Mouse (Mus musculus) A20 (cell line): Measurements from ENCODE around the gene St6gal2.

Source experiments
- DNase-seq: peaks from one replicate; pipeline ENCODE4 v3.0.0-alpha.2; 2011; ENCODE audit warnings: low read depth, low spot score

Gene St6gal2

DNA sequence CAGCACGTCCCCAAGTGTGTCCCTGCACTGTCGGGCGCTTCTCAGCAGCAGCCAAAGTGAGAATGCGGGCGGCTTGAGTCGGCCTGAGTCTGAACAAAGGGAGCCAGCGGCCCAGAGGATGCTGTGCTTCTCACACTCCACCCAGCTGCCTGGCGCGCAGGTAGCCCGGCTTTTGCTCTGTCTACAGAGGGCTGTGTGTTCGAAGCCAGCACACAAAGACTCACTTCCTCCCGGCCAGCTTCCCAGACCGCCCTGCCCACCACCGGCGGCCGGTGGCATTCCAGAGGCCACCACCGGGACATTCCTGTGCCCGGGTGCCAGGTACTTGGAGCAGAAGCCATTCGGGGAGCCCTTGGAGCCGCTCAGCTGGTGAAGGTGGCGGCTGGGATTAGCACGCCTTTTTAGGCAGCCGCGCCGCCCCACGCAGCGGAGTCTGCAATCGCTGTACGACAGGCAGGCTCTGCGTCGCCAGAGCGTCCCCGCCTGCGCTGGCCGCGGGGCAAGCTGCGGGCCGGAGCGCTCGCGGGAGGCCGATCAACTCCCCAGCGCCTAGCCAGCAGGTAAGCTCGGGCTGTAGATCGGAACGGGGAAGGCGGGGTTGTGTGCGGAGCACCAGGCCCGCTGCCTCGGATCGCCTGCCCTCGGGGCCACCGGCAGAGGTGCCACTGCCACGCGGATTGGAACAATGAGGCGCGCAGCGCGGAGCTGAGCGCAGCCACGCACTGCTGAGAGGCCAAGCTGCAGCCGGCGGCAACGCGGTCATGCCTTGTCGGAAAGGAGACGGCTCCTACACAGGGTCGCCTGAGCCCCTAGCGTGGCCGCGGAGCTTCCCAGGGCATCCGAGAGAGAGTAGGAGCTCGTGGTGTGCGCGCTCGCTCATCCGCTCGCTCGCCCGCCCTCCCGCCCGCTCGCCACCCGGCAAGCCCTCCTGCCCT lies at the start of gene St6gal2:
St6gal2 (plus strand) TSS at position 133 of the 935 bp plus-strand sequence.
- no peak for DNase-seq

DNA sequence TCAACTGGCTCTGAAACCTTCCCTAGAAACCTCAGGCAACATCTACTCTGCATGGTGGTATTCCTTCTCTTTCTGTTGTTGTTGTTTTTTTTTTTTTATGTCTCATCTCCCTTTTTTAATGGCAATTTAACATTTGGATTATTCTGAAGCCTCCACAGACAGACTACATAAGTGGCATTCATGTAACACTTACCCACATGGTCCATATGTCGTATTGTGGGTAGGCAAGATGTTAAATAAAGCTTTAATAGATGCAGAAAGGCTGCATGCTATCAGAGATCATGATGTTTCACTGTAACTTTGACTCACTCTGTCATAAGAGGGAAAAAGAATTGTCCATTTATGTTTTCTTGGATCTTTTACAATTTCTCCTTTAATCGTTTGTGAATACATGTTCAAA lies 39.1 kb upstream of the St6gal2 start:
- no peak for DNase-seq

DNA sequence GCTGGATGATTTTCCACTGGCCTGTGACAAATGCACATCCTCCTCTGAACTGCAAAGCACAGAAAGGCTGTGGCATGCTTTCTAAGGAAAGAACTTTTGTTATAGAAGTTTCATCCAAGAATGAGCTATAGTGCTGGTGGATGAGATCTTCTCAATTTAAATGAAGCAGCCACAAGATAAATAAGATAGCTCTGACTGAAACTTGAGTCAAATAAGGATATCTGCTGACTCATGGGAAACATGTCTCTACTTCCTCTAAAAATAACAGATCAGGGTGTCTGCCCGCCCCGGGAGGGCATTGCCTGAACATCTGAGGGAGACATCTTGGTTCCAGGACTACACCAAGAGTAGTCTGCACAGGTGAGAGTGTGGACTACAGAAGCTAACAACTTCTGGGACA lies 28.7 kb upstream of the St6gal2 start:
- no peak for DNase-seq

DNA sequence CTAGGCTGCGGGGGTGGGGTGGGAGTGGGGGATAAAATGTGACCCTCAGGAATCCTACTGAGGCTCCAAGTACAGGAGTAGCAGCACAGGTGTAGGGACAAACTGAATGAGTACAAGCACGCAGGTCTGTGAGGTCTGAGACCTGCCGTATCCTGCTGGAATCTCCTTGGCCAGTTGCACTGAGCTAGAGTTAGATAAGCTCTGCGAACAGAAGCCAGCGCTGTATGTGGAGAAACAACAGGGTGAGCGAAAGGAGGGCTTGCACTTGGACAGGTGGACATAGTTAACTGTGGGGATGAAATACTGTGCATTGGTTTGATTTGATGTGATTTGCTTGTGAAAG lies 974 bp downstream of the St6gal2 start:
- DNase-seq, result no peak

DNA sequence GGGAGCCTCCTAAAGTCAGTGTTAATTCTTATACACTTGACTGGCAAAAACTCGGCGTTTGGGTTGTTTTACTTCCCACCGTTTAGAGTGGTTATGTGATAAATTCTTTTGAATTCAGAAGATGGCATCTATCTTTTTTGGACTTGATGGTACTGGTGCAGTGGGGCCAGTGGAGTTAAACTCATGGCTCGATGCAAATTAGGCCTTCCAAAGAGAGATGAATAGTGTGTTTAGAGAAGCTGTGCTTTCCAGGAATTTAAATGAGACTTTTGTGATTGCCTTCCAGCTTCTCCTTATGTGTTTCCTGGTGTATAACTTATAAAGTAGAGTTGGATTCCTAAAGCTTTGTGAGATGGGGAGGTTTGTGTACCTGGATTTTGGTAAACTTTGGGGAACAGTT lies 1.5 kb downstream of the St6gal2 start:
- DNase-seq, result no peak

DNA sequence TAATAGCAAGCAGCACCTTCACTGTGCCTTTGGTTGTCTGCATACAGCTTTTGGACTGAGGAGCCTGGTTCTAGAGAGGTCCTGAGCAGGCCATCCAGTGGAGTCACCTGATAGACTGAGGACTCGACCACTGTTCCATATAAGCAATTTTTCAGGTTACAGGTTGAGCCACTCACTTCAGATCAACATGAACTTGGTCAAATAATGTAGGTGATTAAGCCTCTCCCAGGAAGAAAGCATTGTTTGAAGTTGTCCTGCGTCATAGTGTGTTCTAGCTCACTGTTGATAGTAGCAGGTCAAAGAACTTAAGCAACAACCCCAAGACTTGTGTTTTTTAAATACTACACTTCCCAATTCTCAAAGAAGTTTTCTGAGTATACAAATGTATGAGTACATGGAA lies 5.8 kb downstream of the St6gal2 start:
- DNase-seq, result no peak

DNA sequence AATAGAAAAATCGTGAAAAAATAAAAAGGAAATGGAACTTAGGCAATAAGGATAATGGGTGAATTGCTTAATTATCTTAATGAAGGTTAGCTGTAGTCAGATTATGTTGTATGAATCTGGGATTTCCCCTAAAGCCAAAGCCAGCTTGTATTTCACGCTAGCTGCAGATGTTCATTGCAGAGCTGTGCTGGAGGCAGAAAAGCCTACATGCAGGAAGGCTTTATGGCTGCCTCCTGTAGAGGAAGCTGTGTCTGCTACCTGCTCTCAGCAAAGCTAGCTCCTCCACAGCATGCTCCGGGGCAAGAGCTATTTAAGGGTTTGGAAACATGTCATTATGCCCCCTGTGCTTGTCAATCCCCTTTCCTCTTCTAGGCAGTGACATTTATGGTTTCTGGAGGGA lies 9.3 kb downstream of the St6gal2 start:
- DNase-seq, result no peak

DNA sequence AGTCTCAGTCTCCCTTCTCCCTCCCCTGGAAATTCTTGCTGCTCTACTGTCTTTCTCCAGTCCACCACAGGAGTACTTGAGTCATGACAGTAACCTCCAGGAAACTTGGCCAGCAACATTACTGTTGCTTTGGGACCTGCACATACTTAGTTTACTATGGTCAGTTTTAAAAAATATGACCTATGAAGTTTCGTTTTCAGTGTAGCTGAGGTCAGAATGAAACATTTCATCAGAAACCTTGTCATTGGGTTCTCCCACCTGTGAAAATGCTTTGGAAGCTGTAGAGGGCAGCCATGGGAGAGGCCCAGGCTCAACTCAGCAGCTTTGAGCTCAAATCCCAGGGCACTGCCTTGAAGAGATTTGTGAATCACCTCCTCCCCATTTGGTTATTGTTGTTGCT lies 15.0 kb downstream of the St6gal2 start:
- no peak for DNase-seq

DNA sequence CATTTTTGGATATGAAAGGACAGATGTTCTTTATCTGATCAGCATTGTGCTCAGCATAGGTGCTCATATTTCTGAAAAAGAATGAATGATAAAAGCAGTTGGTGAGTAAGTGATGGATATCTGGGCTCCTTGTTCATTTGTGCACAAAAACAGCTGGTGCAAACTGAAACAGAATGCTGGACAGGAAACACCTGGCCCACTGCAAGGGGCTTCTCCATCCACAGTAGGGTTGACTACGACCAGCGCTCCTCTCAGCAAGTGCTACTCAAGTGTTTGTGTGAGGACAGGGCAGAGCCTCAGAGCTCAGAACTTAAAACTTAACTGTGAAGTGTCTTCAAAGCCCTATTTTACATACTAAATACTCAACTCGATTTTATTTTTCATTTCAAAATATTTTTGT lies 22.4 kb downstream of the St6gal2 start:
- no peak for DNase-seq

DNA sequence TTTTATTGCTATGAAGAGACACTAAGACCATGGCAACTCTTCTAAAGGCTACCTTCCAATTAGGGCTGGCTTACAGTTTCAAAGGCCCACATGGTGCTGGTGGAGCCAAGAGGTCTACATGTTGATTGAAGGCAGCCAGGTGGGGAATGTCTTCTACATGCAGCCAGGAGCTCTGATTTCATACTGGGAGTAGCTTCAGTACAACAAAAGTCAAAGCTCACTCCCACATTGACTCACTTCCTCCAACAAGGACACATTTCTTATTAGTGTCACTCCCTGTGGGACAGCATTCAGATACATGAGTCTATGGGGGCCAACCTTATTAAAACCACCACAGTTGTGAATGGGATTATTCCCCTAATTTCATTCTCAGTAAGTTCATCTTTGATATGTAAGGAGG lies 23.8 kb downstream of the St6gal2 start:
- no peak for DNase-seq

DNA sequence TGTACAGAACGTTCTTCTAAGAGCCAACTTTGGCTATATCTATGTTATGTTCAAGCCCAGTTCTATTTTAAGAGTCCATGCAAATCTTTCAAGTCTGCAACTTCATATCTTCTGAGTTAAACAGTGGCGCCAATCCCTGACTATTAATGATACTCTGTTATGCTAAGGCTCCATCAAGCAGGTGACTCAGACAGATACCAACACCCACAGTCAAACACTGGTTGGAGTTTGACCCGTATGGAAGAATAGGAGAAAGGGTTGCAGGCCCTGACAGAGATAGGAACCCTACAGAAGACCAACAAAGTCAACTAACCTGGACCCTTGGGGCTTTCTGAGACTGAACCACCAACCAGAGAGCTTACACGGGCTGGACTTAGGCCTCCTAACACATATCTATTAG lies 30.8 kb downstream of the St6gal2 start:
- no peak for DNase-seq

DNA sequence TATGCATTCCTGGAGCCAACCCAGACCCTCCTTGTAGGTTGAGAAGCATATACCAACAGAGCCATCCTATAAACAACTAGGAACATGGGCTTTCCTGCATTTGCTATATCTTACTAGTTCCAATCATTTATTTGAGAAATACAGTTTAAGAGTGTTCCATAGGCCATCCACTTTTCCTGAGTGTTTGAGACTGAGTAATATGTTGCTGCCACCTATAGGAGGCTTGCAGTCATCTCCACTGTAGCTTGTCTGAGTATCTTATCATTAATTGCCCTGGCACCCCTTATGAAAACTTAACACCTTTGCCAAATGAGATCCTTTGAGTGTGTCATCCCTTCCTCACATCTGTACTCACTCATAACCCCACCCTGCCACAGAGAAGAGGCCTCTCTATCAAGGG lies 32.2 kb downstream of the St6gal2 start:
- DNase-seq, result no peak

DNA sequence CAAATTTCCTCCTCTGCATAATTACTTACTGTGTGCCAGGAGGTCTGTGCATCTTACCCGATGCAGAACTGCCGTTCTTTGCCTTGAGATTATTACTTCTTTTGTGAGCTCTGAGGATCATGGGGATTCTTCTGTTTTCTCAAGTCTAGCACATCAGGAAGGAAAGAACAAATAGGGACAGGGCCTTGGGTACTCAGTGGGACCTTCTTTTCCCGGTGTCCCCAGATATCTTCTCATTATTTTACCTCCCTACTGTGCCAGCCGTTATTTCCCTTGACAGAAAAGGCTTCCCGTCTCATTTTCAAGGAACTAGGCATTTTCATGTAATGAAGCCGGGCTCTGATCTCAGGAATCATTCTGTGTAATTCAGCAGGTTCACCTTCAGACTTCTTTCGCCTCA lies 34.2 kb downstream of the St6gal2 start:
- no peak for DNase-seq

DNA sequence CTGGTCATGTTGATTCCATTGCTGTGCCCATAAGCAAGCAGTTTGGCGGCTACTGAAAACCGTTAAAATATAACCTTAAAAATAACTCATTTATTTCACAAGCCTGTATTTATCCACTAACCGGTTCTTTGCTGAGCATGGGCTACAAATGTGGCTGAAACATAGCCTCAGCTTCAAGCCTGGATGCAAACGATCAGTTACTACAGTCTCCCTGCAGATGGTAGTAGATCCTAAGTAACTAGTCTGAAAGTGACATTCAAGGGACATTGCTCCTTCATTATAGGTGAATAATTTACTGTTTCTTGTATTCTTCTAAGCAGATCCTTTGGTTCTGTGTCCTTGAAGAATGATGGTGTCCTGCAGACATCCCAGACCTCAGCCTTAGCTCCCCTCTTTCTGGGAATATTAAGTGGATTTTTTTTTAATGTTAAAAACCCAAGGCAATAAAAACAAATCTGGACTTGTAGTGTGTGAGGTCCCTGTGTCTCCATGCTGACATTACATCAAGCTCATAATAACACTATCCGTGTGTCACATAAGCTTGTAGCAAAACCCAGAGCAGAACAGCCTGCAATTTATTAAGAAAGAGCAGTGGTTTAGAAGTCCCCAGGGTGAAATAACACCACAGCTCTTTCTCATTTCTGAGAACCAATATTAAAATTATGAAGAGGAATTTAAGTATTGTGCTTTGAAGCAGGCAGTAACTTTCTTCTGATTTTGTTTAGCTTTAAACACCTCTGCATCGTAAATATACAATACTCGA lies 39.1 kb downstream of the St6gal2 start:
- no peak for DNase-seq

DNA sequence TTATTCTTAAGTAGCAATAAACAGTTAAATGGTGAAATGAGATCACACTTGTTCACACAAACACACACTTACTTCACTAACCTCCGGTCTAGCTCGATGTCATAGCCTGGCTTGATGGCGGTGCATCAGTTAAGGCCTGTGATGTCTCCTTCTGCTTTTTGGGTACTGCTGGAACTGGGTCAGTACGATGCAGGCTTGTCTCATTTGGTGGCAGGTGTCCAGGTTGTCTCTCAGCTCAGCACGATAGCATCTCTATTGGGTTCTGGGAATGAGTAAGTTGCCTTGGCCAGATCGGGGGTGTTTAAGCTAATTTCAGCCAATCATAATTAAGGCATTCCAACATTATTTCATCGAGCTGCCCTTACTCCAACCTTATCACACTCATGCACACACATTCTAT lies 86.7 kb downstream of the St6gal2 start:
- DNase-seq, result no peak

DNA sequence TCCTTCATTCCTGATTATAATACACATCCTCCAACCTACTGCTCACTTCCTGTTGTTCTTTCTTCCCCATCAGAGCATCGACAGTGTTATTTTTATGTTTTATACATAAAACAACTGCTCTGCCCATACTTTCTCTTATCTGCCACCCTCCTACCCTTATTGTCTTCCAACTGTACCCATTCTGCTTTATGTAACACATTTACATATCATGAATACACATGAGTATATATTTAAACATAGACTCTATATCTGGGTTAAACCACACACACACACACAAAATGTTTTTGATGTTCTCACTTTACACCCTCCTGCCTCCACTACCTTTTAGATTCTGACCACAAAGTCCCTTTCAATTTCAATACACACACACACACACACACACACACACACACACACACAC lies 103.3 kb downstream of the St6gal2 start:
- no peak for DNase-seq

DNA sequence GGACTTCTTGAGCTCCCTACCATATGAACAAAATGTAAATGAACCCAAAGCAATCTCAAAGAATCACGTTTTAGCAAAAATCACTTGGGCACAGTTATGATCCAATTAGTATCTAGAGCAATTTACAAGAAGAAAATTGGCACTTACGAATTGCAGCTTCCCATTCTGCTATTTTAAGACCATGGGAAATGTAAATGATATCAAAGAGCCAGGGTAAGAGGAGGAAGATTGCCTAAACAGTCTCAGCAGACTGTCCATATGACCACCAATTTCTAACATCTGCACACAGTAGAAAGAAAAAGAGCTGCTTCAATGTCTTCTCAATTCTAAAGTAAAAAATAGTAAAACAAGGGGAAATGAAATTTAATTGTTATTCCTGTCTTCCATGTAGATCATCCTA lies 116.6 kb downstream of the St6gal2 start:
- DNase-seq, result no peak
